Mouse (Mus musculus) heart, adult 2 months (tissue): ENCODE results near the gene Oosp1. TPM values are rescaled to one million over a fixed set of nuclear protein-coding genes. Genes with fewer than 3 reads are reported as not detected.

ENCODE experiments used
- DNase-seq, 2 experiments: peaks; one replicate each; pipeline ENCODE4 v3.0.0; 2021
- H3K27ac ChIP-seq: fragments of 200-600 bp; 2 replicates; pipeline ENCODE4 v1.8.1; 2022
- H3K27me3 ChIP-seq: fragments of 200-500 bp; 2 replicates; pipeline ENCODE4 v1.6.1; 2012; ENCODE audit warnings: mild to moderate bottlenecking, low read length, inconsistent platforms, mixed read lengths; ENCODE audit not compliant: control insufficient read depth, insufficient read depth
- H3K36me3 ChIP-seq: fragments of 200-500 bp; 2 replicates; pipeline ENCODE4 v1.6.1; 2012; ENCODE audit warnings: low read length, inconsistent platforms; ENCODE audit not compliant: control insufficient read depth, insufficient read depth
- H3K4me1 ChIP-seq: fragments of 200-500 bp; 2 replicates; pipeline ENCODE4 v1.6.1; 2011; ENCODE audit warnings: low read length; ENCODE audit not compliant: control insufficient read depth, insufficient read depth
- H3K4me3 ChIP-seq: fragments of 200-600 bp; 2 replicates; pipeline ENCODE4 v1.8.1; 2022
- H3K79me2 ChIP-seq: fragments of 200-500 bp; replicated peaks from 2 replicates; pipeline ENCODE4 v1.6.1; 2012; ENCODE audit warnings: mild to moderate bottlenecking, inconsistent platforms, low read length, moderate library complexity, mixed read lengths; ENCODE audit not compliant: control insufficient read depth, insufficient read depth
- H3K9ac ChIP-seq: fragments of 200-500 bp; 2 replicates; pipeline ENCODE4 v1.6.1; 2012; ENCODE audit warnings: low read depth, mild to moderate bottlenecking, control low read depth, inconsistent platforms, low read length, mixed read lengths
- CTCF ChIP-seq: fragments of 200-600 bp; IDR thresholded peaks from 2 replicates; pipeline ENCODE4 v1.8.1; 2022; ENCODE audit warnings: antibody characterized with exemption, mild to moderate bottlenecking, moderate library complexity
- EP300 ChIP-seq: fragments of 200-500 bp; IDR thresholded peaks from 2 replicates; pipeline ENCODE4 v1.6.1; 2011; ENCODE audit warnings: low read depth, low read length, control low read depth; ENCODE audit not compliant: insufficient read depth
- POLR2A ChIP-seq: fragments of 200-500 bp; IDR thresholded peaks from 2 replicates; pipeline ENCODE4 v1.6.1; 2011; ENCODE audit warnings: mild to moderate bottlenecking, low read depth, low read length, control low read depth; ENCODE audit not compliant: insufficient read depth
- WGBS: fragments of 180-500 bp; shearing (Covaris S2); methylation state at CpG from one replicate; pipeline ENCODE4 v1.1.7; 2018; 5-methylcytosine and 5-hydroxymethylcytosine counted together
- intact Hi-C: fragments of 180-260 bp; cut with DNase I; formaldehyde crosslinking; loops from one replicate; pipeline ENCODE4 v1.15.1; 2025
- polyA plus RNA-seq: library from polyadenylated mRNA; depleted of rRNA; stranded (reverse); fragments of >200 nt; gene quantifications from 2 replicates; pipeline ENCODE4 v1.2.3, GENCODE M21; 2012
- total RNA-seq, 2 experiments: library from RNA; stranded (reverse); gene quantifications; 2 replicates each; pipeline ENCODE4 v1.2.3; 2021

Oosp1 gene
- total and polyA plus RNA-seq, 3 experiments: not detected

GRCm38 (mm10) chr19:11661562-11661961 lies 29.4 kb downstream of the Oosp1 start:
- TF ChIP-seq EP300: no peak
- no peak for TF ChIP-seq POLR2A
- TF ChIP-seq CTCF: no peak
- Histone ChIP-seq H3K4me1 (no peaks in the 10 kb centered on the region), H3K27me3 (no peaks in the 10 kb centered on the region), H3K36me3 (no peaks in the 10 kb centered on the region), H3K27ac (no peak overlapping the region), H3K4me3 (no peak overlapping the region), H3K9ac (no peak overlapping the region), H3K79me2 (no peaks in the 10 kb centered on the region)
- intact Hi-C loops: no loop called here
- DNase-seq: no peak

GRCm38 (mm10) chr19:11660459-11660858 lies 30.5 kb downstream of the Oosp1 start, which contains the start of gene Oosp2:
Gene Oosp2, minus strand, starts transcription at chr19:11660559.
- Histone ChIP-seq H3K27ac (no peak within 1 kb of the TSS), H3K4me3 (no peak within 1 kb of the TSS), H3K4me1 (no peaks in the 10 kb centered on the region), H3K36me3 (no peaks in the 10 kb centered on the region), H3K9ac (no peak within 1 kb of the TSS), H3K79me2 (no peaks in the 10 kb centered on the region), H3K27me3 (no peaks in the 10 kb centered on the region)
- DNase-seq: no peak
- intact Hi-C loops: no loop called here
- 88% methylated on average over 5 of the region's 5 CpGs for WGBS
- TF ChIP-seq POLR2A: no peak
- TF ChIP-seq CTCF: no peak
- no peak for TF ChIP-seq EP300

GRCm38 (mm10) chr19:11659142-11659541 lies 31.8 kb downstream of the Oosp1 start:
- no peaks in the 10 kb centered on the region for H3K36me3 ChIP-seq
- WGBS: 44% methylated on average over 2 of the region's 2 CpGs
- H3K79me2 ChIP-seq: no peaks in the 10 kb centered on the region
- H3K27ac ChIP-seq: no peak overlapping the region
- no peaks in the 10 kb centered on the region for H3K27me3 ChIP-seq
- H3K4me1 ChIP-seq: no peaks in the 10 kb centered on the region
- DNase-seq: no peak
- no peak for TF ChIP-seq EP300
- no peak for TF ChIP-seq CTCF
- H3K9ac ChIP-seq: no peak overlapping the region
- H3K4me3 ChIP-seq: no peak overlapping the region
- intact Hi-C loops: no loop called here

GRCm38 (mm10) chr19:11649564-11649963 lies 41.4 kb downstream of the Oosp1 start:
- H3K27me3 ChIP-seq: no peaks in the 10 kb centered on the region
- TF ChIP-seq EP300: no peak
- no peak for TF ChIP-seq CTCF
- no peak for TF ChIP-seq POLR2A
- no peak overlapping the region for H3K27ac ChIP-seq
- DNase-seq: no peak
- H3K4me3 ChIP-seq: no peak overlapping the region
- H3K9ac ChIP-seq: no peak overlapping the region
- 66% methylated on average over 4 of the region's 4 CpGs for WGBS
- H3K79me2 ChIP-seq: no peaks in the 10 kb centered on the region
- intact Hi-C loops: no loop called here
- no peaks in the 10 kb centered on the region for H3K4me1 ChIP-seq
- no peaks in the 10 kb centered on the region for H3K36me3 ChIP-seq

GRCm38 (mm10) chr19:11646166-11646565 lies 44.8 kb downstream of the Oosp1 start:
- Histone ChIP-seq H3K27me3 (no peaks in the 10 kb centered on the region), H3K79me2 (no peaks in the 10 kb centered on the region), H3K4me1 (no peaks in the 10 kb centered on the region), H3K4me3 (no peak overlapping the region), H3K9ac (no peak overlapping the region), H3K27ac (no peak overlapping the region), H3K36me3 (no peaks in the 10 kb centered on the region)
- 59% methylated on average over 3 of the region's 3 CpGs for WGBS
- no peak for TF ChIP-seq POLR2A
- no peak for DNase-seq
- intact Hi-C loops: no loop called here

- Histone ChIP-seq H3K79me2 (no peaks in the 10 kb centered on the region), H3K36me3 (no peaks in the 10 kb centered on the region), H3K4me1 (no peaks in the 10 kb centered on the region), H3K27me3 (no peaks in the 10 kb centered on the region), H3K4me3 (no peak within 1 kb of the TSS), H3K27ac (no peak within 1 kb of the TSS), H3K9ac (no peak within 1 kb of the TSS)
- intact Hi-C loops: no loop called here
- TF ChIP-seq CTCF: no peak
- no peak for TF ChIP-seq POLR2A
- TF ChIP-seq EP300: no peak
- no peak for DNase-seq
- 58% methylated on average over 1 of the region's 1 CpGs for WGBS
These were observed 50.2 kb downstream of the Oosp1 start, which contains the start of gene Ms4a3 for GRCm38 (mm10) chr19:11640732-11641131. Gene Ms4a3, minus strand, starts transcription at chr19:11640851.
